Comparison of ENCODE assay signal across 9 mouse cellular contexts in the genomic region with DNA sequence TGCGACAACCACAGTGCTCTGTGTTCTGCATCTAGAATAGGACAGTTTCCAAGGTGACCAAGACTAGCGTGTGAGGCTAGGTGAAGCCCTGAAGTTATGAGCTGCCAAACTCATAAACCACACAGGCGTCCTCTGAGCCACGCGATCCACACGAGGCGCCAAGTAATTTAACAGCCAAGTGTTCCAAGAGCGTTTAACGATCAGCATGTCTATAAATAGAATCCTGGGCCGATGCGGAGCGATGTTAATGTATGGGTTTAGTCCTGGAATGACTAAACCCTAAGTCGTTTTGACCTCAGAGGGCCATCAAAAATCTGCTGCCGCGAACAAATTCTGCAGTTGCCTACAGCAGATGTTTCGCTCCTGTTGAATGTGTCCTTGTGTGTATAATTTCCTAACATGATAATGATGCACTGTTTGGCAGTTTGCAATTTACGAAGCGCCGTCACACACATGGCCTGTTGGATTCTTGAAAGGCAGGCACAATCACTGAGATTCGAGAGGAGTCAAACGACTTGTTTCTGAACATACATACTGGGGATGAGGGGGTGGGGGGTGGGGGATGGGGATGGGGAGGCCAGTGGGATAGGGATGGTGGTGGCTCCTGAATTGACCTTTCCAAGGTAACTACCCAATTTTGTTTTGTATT. TPM values are rescaled to one million over a fixed set of nuclear protein-coding genes. Genes with fewer than 3 reads are reported as not detected.
DNase-seq lines count a peak whose midpoint lies in the region.
"Had no signal": no experiment of that assay in that cellular context is flagged by ENCODE, and none has a peak within 500 bp of the region (broad histone marks: within the 10 kb centered on the region; RNA-seq: fewer than 3 reads in every experiment).

No protein-coding gene starts in this region.

- peak; percentile 74 for DNase-seq in gastrocnemius, adult 18-20 months (ENCODE audit: low spot score)
- DNase-seq in gastrocnemius, postnatal 4 days (ENCODE audit: low spot score in 2 of 2), result no peak
- peak; percentile 18 for DNase-seq in retina, postnatal 1 day
- DNase-seq in retina, embryonic 14.5 days (ENCODE audit: low spot score), result no peak
- DNase-seq in kidney, postnatal 14 days, result peak; percentile 22
- peak; percentile 13 for DNase-seq in right cerebral cortex, postnatal 4 days
- DNase-seq in thymus, postnatal 36 days, result no peak
- no peak for DNase-seq in ovary, postnatal 10 days (ENCODE audit: low spot score)
- DNase-seq: liver, embryonic 13.5 days had no signal

RNA-seq across cellular contexts. Expression of a gene that starts 33.0 kb away (rescaled TPM):
- 100 to 1,000 TPM; 205 to 250 TPM for total RNA-seq in gastrocnemius, adult 18-20 months (2021)
- 100 to 1,000 TPM; 142 to 157 TPM for total RNA-seq in gastrocnemius, postnatal 4 days (2021)

Comparison
In these comparisons a context has a peak if more than half of its experiments do, and no peak if none do; other contexts are left out.
1. DNase-seq: peak in gastrocnemius, adult 18-20 months (single experiment), retina, postnatal 1 day (single experiment), kidney, postnatal 14 days (single experiment) and right cerebral cortex, postnatal 4 days (single experiment); none in gastrocnemius, postnatal 4 days (0 of 2), retina, embryonic 14.5 days (single experiment), thymus, postnatal 36 days (0 of 2) and ovary, postnatal 10 days (single experiment).